Mouse (Mus musculus) neural tube, embryonic 14.5 days (tissue): ENCODE measurements around the gene Fam162b. TPM values are rescaled to one million over a fixed set of nuclear protein-coding genes. Genes with fewer than 3 reads are reported as not detected.

ENCODE experiments used
- ATAC-seq: fragments of 200-750 bp; cut with Nextera tagmentation; 2 replicates; pipeline ENCODE4 v1.8.0; 2017; ENCODE audit warnings: low read depth, mild to moderate bottlenecking, moderate TSS enrichment, moderate library complexity
- H3K27ac ChIP-seq: fragments of 300-500 bp; sonication (generic); 2 replicates; pipeline ENCODE4 v1.5.1; 2014; ENCODE audit warnings: low read depth, mild to moderate bottlenecking, control low read depth, low read length, moderate library complexity, mixed read lengths
- H3K27me3 ChIP-seq: fragments of 300-500 bp; sonication (generic); 2 replicates; pipeline ENCODE4 v1.6.1; 2014; ENCODE audit warnings: low read length; ENCODE audit not compliant: control insufficient read depth, insufficient read depth
- H3K36me3 ChIP-seq: fragments of 300-500 bp; sonication (generic); 2 replicates; pipeline ENCODE4 v1.6.1; 2014; ENCODE audit warnings: low read length, mixed read lengths; ENCODE audit not compliant: control insufficient read depth, insufficient read depth
- H3K4me1 ChIP-seq: fragments of 300-500 bp; sonication (generic); 2 replicates; pipeline ENCODE4 v1.6.1; 2014; ENCODE audit warnings: low read length; ENCODE audit not compliant: control insufficient read depth, insufficient read depth
- H3K4me2 ChIP-seq: fragments of 300-500 bp; sonication (generic); 2 replicates; pipeline ENCODE4 v1.6.1; 2014; ENCODE audit warnings: mild to moderate bottlenecking, low read depth, low read length, control low read depth
- H3K4me3 ChIP-seq: fragments of 300-500 bp; sonication (generic); 2 replicates; pipeline ENCODE4 v1.5.1; 2014; ENCODE audit warnings: low read depth, low read length, control low read depth, mixed read lengths
- H3K9ac ChIP-seq: fragments of 300-500 bp; sonication (generic); replicated peaks from 2 replicates; pipeline ENCODE4 v1.6.1; 2014; ENCODE audit warnings: low read depth, mild to moderate bottlenecking, control low read depth, low read length, mixed read lengths
- H3K9me3 ChIP-seq: fragments of 300-500 bp; sonication (generic); 2 replicates; pipeline ENCODE4 v1.6.1; 2016; ENCODE audit warnings: low read length; ENCODE audit not compliant: control insufficient read depth
- WGBS: fragments of 180-500 bp; shearing (Covaris S2); extraction: QIAGEN DNeasy Blood & Tissue Kit; methylation state at CpG from one replicate; pipeline ENCODE4 v1.1.7; 2014; 5-methylcytosine and 5-hydroxymethylcytosine counted together
- polyA plus RNA-seq: library from polyadenylated mRNA; unstranded; fragments of >200 nt; fragmentation: Nextera tagmentation; extraction: Ambion mirVana; gene quantifications from 2 replicates; pipeline ENCODE4 v1.2.1, GENCODE M21; 2014

The Fam162b gene
- polyA plus RNA-seq, 1 experiment from 2014 or later: 0.46 TPM

DNA sequence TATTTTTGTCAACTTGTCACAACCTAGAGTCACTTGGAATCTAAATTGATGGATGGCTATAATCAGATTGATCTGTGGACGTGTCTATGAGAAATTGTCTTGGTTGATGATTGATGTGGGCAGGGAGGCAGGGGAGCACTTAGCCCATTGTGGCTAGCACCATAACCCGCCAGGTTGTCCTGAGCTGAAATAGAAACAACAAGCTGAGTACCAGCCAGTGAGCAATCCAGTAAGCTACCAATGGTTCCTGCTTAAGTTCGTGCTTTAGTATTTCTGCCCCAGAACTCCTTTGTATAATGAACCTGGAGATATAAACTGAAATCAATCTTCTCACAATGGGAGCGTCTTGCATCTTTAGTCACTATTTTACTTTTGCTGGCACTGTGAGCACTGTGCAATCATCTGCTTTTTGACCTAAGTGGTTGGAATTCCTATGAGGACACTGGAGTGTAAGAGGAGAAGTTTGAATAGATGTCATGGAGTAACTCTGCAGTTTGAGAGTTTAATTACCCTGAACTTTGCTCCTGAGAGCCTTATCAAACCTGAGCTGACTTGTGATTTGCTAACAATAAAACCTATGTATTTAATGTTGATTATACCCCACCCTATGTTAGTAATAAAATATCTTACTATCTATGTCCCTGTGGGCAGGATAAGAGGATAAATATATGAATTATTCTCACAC, 19.6 kb upstream of the Fam162b start:
- WGBS: 66% methylated on average over 4 of the region's 4 CpGs

DNA sequence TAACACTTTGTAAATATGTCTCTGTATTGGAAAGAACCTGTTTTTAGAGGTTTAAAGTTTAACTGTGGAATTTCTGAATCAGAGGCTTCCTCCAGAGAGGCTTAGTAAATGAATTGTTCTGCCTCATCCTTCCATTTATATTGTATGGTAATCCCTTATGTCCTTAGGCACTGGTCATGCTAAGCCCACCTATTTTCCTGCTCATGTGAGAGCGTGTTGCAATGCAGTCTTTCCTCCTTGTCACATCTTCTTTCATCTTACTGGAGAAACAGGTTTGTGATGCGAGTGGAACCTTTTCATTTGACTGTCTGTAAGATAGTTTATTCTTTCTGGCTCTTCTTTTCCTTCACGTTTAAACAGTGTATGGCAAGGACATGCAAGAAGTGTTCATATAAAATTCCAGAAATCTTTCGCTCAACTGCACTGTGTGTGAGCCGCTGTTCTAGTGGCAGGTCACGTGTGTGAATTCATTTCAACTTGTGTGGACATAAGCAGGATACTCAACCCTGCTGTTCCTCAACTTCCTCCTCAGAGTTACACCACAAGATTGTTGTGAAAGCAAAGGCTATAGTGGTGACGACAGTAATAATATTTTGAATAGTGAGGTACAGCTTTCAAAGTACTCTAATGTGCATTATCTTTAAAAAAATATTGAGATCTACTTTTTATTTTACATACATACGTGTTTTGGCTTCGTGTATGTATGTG, 6.8 kb upstream of the Fam162b start:
- H3K4me1 ChIP-seq: no peaks in the 10 kb centered on the region
- ATAC-seq: no peak
- no peak overlapping the region for H3K4me2 ChIP-seq
- H3K9ac ChIP-seq: no peak overlapping the region
- no peaks in the 10 kb centered on the region for H3K9me3 ChIP-seq
- H3K27me3 ChIP-seq: no peaks in the 10 kb centered on the region
- WGBS: 88% methylated on average over 9 of the region's 9 CpGs
- H3K36me3 ChIP-seq: no peaks in the 10 kb centered on the region
- no peak overlapping the region for H3K4me3 ChIP-seq
- H3K27ac ChIP-seq: no peak overlapping the region

More for the DNA sequence above, 19.6 kb upstream of the Fam162b start:
- ATAC-seq: no peak
- Histone ChIP-seq H3K9ac (no peak overlapping the region), H3K27ac (no peak overlapping the region), H3K4me3 (no peak overlapping the region), H3K36me3 (no peaks in the 10 kb centered on the region), H3K4me2 (no peak overlapping the region), H3K9me3 (no peaks in the 10 kb centered on the region), H3K4me1 (no peaks in the 10 kb centered on the region), H3K27me3 (no peaks in the 10 kb centered on the region)

DNA sequence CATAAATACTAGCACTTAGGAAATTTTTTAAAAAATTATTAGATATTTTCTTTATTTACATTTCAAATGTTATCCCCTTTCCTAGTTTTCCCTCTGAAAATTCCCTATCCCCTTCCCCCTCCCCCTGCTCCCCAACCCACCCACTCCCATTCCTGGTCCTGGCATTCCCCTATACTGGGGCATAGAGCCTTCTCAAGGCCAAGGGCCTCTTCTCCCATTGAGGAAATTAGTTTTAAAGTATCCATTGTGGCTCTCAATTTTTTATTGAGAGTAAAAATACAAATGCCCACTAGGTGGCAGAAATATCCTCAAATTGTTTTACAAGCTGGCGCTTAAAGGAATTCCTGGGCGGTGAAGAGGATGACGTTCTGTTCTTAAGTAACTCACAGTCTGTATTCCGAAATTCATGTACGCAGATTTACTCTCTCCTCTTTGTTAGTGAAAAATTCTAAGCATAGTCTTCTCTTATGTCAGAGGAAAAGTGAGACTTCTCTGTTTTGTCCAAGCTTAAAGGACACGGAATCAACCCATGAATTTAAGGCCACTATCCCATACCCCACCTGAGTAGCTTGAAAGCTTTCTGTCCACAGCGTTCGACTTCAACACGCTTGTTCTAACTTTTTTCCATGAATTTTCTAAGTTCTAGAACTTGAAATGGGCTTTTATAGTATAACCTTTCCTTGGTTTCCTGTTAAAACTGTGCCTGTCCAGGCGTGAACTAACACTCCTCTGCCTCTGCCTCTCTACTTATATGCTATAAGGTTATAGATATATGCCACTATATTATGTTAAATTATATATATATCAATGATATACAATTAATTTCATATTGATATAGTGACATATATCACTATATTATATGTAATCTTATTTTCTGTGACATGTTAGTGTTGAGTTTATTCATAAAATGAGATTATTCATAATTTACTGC, 4.9 kb upstream of the Fam162b start:
- no peaks in the 10 kb centered on the region for H3K27me3 ChIP-seq
- no peak overlapping the region for H3K27ac ChIP-seq
- WGBS: 51% methylated on average over 10 of the region's 10 CpGs
- H3K9ac ChIP-seq: no peak overlapping the region
- H3K9me3 ChIP-seq: no peaks in the 10 kb centered on the region
- H3K4me1 ChIP-seq: no peaks in the 10 kb centered on the region
- no peak overlapping the region for H3K4me3 ChIP-seq
- peak; percentile 63; the same call in 1 of the 2 replicates for ATAC-seq
- H3K36me3 ChIP-seq: no peaks in the 10 kb centered on the region
- H3K4me2 ChIP-seq: no peak overlapping the region

DNA sequence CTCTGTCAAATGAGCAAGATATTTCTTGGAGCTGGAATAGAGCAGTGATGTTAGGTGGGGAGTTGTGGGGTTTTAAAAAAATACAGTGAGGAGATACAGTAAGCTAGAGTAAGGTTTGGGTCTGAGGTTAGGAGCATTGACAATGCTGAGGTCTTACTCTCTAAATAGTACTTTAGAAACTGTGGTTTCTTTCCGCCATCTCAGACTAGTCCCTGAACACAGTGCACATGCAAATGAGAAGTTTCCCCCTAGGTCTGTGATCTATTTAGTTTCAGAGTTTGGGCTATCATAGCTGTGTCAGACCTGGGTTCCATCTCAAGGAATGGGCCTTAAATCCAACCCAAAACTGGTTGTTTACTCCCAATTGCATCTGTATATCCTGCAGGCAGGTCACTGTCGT, 1.3 kb upstream of the Fam162b start:
- Histone ChIP-seq H3K4me3 (no peak overlapping the region), H3K4me1 (no peaks in the 10 kb centered on the region), H3K9ac (no peak overlapping the region), H3K27me3 (no peaks in the 10 kb centered on the region), H3K9me3 (no peaks in the 10 kb centered on the region), H3K36me3 (no peaks in the 10 kb centered on the region), H3K27ac (no peak overlapping the region), H3K4me2 (no peak overlapping the region)
- 92% methylated on average over 2 of the region's 2 CpGs for WGBS
- ATAC-seq: no peak

DNA sequence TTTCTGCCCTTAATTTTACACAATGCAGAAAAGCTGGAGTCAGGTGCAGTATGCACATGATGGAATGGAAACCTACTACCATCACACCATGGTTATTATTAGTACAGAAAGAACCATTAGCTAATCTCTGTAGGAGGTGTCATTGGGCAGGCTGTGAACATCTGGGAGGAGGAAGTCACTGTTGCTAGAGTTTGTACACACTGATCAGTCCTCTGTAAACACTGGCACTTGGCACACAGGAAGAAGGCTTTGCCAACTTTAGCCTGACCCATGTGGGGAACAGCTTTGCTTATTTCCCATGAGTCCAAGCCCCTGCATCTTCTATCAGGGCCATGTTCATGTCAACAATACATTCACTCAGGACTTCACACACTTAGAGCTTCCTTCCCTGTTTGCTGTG, 5.4 kb downstream of the Fam162b start:
- H3K27me3 ChIP-seq: no peaks in the 10 kb centered on the region
- H3K4me2 ChIP-seq: no peak overlapping the region
- no peaks in the 10 kb centered on the region for H3K4me1 ChIP-seq
- no peaks in the 10 kb centered on the region for H3K9me3 ChIP-seq
- no peak for ATAC-seq
- H3K36me3 ChIP-seq: no peaks in the 10 kb centered on the region
- no peak overlapping the region for H3K4me3 ChIP-seq
- no peak overlapping the region for H3K27ac ChIP-seq
- H3K9ac ChIP-seq: no peak overlapping the region

DNA sequence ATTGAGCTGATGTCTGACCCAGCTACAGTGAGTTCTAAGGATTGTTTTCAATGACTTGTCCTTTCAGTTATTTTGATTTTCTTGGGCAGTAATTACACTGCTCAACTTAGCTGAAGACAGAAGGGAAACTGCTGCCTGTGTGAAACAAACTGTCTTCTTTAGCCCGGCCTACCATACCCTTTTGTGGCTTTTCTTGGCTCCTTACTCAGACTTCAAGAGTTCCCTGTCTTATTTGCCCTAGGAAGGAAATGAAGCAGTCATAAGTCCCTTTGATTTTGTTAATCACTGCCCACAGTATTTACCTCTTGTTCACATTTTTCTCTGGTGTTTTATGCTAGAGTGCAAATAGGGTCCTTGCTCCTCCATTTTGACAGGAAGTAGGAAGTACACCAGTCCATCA, 5.9 kb downstream of the Fam162b start:
- Histone ChIP-seq H3K4me3 (no peak overlapping the region), H3K27me3 (no peaks in the 10 kb centered on the region), H3K4me1 (no peaks in the 10 kb centered on the region), H3K9me3 (no peaks in the 10 kb centered on the region), H3K36me3 (no peaks in the 10 kb centered on the region), H3K27ac (no peak overlapping the region), H3K4me2 (no peak overlapping the region), H3K9ac (no peak overlapping the region)
- ATAC-seq: no peak
- 78% methylated on average over 1 of the region's 1 CpGs for WGBS

DNA sequence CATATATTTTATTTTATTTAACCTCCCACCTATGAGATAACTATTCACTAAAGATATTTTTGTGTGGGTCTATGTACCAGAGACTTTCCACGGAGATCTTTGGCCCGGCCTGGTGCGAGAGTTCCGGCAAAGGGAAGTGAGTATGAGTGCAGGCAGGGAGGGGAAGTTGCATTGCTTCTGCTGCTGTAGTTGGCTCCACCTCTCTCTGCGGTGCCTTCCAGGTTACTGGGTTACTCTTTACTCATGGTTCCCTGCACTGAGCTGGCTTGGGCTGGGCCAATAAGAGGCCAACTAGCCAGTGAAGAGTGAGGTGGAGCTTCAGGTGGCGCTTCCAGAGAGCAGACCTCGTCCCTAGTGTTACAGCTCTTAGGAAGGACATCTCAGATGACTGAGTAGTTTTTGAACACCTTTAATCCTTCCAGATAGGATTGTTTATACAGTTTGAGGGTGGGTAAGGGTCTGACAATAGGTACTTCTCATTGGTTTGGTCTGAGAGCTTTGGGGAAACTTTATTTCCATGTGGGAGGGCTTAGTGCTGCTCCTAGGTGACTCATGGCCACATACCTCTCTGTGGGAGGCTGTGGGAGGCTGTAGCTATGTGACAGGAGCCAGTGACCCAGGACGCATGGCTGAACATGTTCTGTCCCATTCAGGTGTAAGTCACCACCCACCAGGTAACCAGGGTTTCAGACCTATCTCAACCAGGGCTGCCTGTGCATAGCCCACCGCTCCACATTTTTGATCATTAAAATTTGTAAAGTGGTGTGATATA, 18.9 kb downstream of the Fam162b start:
- no peak for ATAC-seq
- Histone ChIP-seq H3K9ac (no peak overlapping the region), H3K9me3 (no peaks in the 10 kb centered on the region), H3K36me3 (no peaks in the 10 kb centered on the region), H3K27ac (no peak overlapping the region), H3K4me3 (no peak overlapping the region), H3K27me3 (no peaks in the 10 kb centered on the region), H3K4me2 (no peak overlapping the region), H3K4me1 (no peaks in the 10 kb centered on the region)
- WGBS: 83% methylated on average over 9 of the region's 9 CpGs

DNA sequence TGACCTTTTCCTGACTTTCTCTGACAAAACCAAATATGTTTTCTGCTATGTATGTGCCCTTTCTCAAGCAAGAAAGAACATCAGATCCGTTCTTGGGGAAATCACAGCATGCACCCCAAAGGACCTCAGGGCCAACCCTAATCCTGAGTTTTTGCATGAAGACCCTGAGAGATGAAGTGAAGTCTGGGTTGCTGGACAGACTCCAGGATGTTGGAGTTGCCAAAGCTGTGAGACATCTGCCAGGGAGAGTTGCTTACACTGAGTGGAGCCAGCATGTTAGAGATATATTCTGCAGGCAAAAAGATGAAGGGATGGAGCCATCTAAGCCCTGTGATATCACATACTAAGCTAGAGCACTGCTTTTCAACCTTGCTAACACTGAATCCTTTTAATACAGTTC, 34.3 kb downstream of the Fam162b start:
- H3K4me1 ChIP-seq: no peaks in the 10 kb centered on the region
- no peaks in the 10 kb centered on the region for H3K27me3 ChIP-seq
- no peak overlapping the region for H3K4me3 ChIP-seq
- no peaks in the 10 kb centered on the region for H3K36me3 ChIP-seq
- H3K9me3 ChIP-seq: no peaks in the 10 kb centered on the region
- no peak for ATAC-seq
- no peak overlapping the region for H3K9ac ChIP-seq
- WGBS: 85% methylated on average over 1 of the region's 1 CpGs
- no peak overlapping the region for H3K27ac ChIP-seq
- no peak overlapping the region for H3K4me2 ChIP-seq
